8 mouse cellular contexts compared by ENCODE assay signal in genomic region chr16:46498421-46498789, GRCm38 (mm10). TPM values are rescaled to one million over a fixed set of nuclear protein-coding genes. Genes with fewer than 3 reads are reported as not detected.
A peak's percentile ranks its signal among the peaks of the same experiment; 100 is the strongest.
DNase-seq lines count a peak whose midpoint lies in the region; ATAC-seq and TF ChIP-seq lines count a peak whose summit lies in the region.

Nectin3 (minus strand) TSS chr16:46498525.

- WGBS in hindbrain, postnatal 0 days: 2% methylated on average over 4 of the region's 4 CpGs
- WGBS in liver, embryonic 15.5 days (ENCODE audit: insufficient replicate concordance): 6% methylated on average over 4 of the region's 4 CpGs

- H3K27me3 ChIP-seq in hindbrain, postnatal 0 days (ENCODE audit: insufficient read depth, low read length): no peaks in the 10 kb centered on the region
- H3K27me3 ChIP-seq in liver, embryonic 15.5 days: peaks cover 48% of the 10 kb centered on the region

- peak within 1 kb of the TSS; percentile 84 for H3K27ac ChIP-seq in hindbrain, postnatal 0 days
- H3K27ac ChIP-seq in liver, embryonic 15.5 days (replicated peaks): 0 out of 2 replicates have a peak within 1 kb of the TSS, but pooled peaks have one; percentile 41

- H3K9me3 ChIP-seq in hindbrain, postnatal 0 days (ENCODE audit: low read length): no peaks in the 10 kb centered on the region
- no peaks in the 10 kb centered on the region for H3K9me3 ChIP-seq in liver, embryonic 15.5 days (replicated peaks)

- peak within 1 kb of the TSS; percentile 64 for H3K4me2 ChIP-seq in hindbrain, postnatal 0 days (ENCODE audit: low read depth, low read length)
- H3K4me2 ChIP-seq in liver, embryonic 15.5 days: peak within 1 kb of the TSS; percentile 65

- H3K4me3 ChIP-seq in hindbrain, postnatal 0 days (ENCODE audit: low read length): peak within 1 kb of the TSS; percentile 94
- peak within 1 kb of the TSS; percentile 60 for H3K4me3 ChIP-seq in liver, embryonic 15.5 days (replicated peaks)

- peaks cover 5% of the 10 kb centered on the region; the same call in 1 of the 2 replicates for H3K4me1 ChIP-seq in hindbrain, postnatal 0 days (ENCODE audit: insufficient read depth, low read length)
- H3K4me1 ChIP-seq in liver, embryonic 15.5 days (replicated peaks): peaks cover 3% of the 10 kb centered on the region; the same call in 1 of the 2 replicates

- no peak for DNase-seq in gastrocnemius, postnatal 10 days
- DNase-seq in gastrocnemius, adult 8-10 months (ENCODE audit: low spot score in 2 of 2): no peak
- no peak for DNase-seq in urinary bladder, adult 2 months (ENCODE audit: low spot score)
- no peak for DNase-seq in urinary bladder, postnatal 25 days (ENCODE audit: low spot score)
- peak; percentile 38 for DNase-seq in hindbrain, postnatal 0 days (ENCODE audit: low spot score)
- DNase-seq in cerebellum, adult 9-10 months: no peak
- DNase-seq in frontal cortex, postnatal 25 days (ENCODE audit: low spot score in 2 of 2): no peak

- peak within 1 kb of the TSS; percentile 89 for H3K9ac ChIP-seq in hindbrain, postnatal 0 days (replicated peaks; ENCODE audit: low read length)
- peak within 1 kb of the TSS; percentile 32; the same call in 1 of the 2 replicates for H3K9ac ChIP-seq in liver, embryonic 15.5 days

- no peaks in the 10 kb centered on the region for H3K36me3 ChIP-seq in hindbrain, postnatal 0 days (ENCODE audit: insufficient read depth, low read length)
- H3K36me3 ChIP-seq in liver, embryonic 15.5 days (replicated peaks): no peaks in the 10 kb centered on the region

- ATAC-seq in hindbrain, postnatal 0 days: no peak
- ATAC-seq in liver, embryonic 15.5 days (ENCODE audit: insufficient read depth): no peak

- no peak for TF ChIP-seq CTCF in hindbrain, postnatal 0 days (IDR thresholded peaks at IDR 0.05; ENCODE audit: low read depth)

RNA-seq across cellular contexts. Expression of gene Nectin3, which starts in this region (rescaled TPM):
- 10 to 100 TPM; 16.4 to 20.5 TPM for total RNA-seq in gastrocnemius, postnatal 10 days (2021)
- 1 to 10 TPM; 2.0 to 3.0 (median 2.3) TPM for total RNA-seq in gastrocnemius, adult 8-10 months (2022)
- 19.1 and 20.8 TPM in 2 replicates for polyA plus RNA-seq in urinary bladder, adult 2 months (2012; rRNA removed)
- 38.4 and 38.9 TPM in 2 replicates for total RNA-seq in hindbrain, postnatal 0 days (2014; rRNA removed)
- 28.3 and 29.4 TPM in 2 replicates for polyA plus RNA-seq in hindbrain, postnatal 0 days (2015; fragmentation: Nextera tagmentation; extraction: Ambion mirVana)
- polyA plus RNA-seq in liver, embryonic 15.5 days (2015; fragmentation: Nextera tagmentation; extraction: Ambion mirVana): 5.0 and 5.3 TPM in 2 replicates
